Mouse (Mus musculus) brain, embryonic 14.5 days (tissue): ENCODE data around the gene Dnmt3l.

Experiments used
- CTCF ChIP-seq: fragments of 200-500 bp; IDR thresholded peaks from 2 replicates; pipeline ENCODE4 v1.5.1; 2012; ENCODE audit warnings: inconsistent platforms, mild to moderate bottlenecking, moderate library complexity, borderline replicate concordance; ENCODE audit not compliant: insufficient read depth, insufficient read length; ENCODE audit errors: extremely low read depth
- POLR2A ChIP-seq: fragments of 200-500 bp; IDR thresholded peaks from 2 replicates; pipeline ENCODE4 v1.6.1; 2012; ENCODE audit warnings: mild to moderate bottlenecking, inconsistent platforms, borderline replicate concordance; ENCODE audit not compliant: poor library complexity, insufficient read depth, insufficient read length, severe bottlenecking; ENCODE audit errors: extremely low read depth

DNA sequence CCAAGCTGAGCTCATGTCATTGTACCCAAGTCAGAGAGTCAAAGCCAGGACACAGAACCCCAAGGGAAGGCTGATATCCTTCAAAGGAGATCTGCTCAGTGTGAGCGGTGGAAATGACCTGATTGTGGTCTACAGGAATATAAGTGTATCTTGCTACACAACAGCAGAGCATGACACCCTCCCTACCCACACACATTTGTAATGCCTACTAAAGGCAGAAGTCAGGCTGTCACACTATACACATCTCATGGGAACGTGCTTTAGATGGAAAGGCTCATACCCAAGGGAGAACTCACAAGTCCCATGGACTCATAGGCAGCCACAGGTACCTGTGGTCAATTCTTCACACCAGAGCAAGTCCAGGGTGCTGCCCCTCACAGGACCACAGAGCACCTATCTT, 39.4 kb upstream of the Dnmt3l start:
- TF ChIP-seq POLR2A (no peak), CTCF (no peak)
